Mouse (Mus musculus): ENCODE data around the gene Ascc2. TPM values are rescaled to one million over a fixed set of nuclear protein-coding genes. Genes with fewer than 3 reads are reported as not detected.
"Not testable (repeated sequence)": the region's sequence is repeated elsewhere in the genome, so short reads cannot be mapped to it uniquely, and the experiment has no call there.

Gene Ascc2
- total RNA-seq, 2 experiments from 2014 or later = 14.1 to 14.9 TPM

- DNase-seq = no peak
- intact Hi-C loops (cut with DNase I) = no loop called here
Measured at GRCm38 (mm10) chr11:4625931-4626330, 11.6 kb upstream of the Ascc2 start.

DNA sequence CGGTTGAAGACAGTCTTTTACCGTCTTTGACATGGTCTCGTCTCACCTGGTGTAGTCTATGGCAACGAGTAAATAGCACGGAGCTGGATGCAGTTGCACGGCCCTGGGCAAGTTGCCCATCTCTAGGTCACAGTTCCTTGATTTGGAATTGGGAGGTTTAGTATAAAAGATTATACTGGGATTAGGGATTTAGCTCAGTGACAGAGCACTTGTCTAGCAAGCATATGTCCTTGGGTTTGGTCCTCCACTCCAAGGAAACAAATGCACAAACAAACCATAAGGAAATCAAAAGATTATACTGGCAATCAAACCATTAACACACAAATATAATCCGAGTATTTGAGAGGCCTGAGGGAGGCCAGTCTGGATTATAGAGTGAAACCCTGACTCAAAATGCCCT, 9.9 kb upstream of the Ascc2 start:
- no peak for DNase-seq
- intact Hi-C loops (cut with DNase I) = no loop called here

DNA sequence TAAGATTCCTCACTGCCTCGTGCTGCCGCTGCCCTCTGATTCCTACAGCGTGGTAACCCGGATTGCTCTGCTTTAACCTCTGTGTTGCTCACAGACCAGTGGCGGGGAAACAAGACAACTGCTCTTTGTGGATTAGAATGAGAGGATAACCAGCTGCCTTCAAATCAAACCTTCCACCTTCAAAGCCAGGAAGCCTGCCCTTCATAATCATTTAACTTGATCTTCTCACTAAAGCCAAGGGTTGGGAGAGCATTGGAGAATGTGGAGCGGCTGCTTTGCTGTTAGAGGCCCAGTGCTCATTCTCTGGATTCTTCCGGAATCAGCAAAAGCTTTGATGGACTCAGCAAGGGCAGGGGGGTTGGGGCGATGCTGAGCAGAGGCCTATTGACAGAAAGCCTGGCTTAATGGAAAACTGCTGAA, 7.7 kb upstream of the Ascc2 start:
- intact Hi-C loops (cut with DNase I) = loop anchor here (5.0 kb wide), 1 partner anchor 48 kb away; no protein-coding TSS in a partner anchor
- no peak for DNase-seq

DNA sequence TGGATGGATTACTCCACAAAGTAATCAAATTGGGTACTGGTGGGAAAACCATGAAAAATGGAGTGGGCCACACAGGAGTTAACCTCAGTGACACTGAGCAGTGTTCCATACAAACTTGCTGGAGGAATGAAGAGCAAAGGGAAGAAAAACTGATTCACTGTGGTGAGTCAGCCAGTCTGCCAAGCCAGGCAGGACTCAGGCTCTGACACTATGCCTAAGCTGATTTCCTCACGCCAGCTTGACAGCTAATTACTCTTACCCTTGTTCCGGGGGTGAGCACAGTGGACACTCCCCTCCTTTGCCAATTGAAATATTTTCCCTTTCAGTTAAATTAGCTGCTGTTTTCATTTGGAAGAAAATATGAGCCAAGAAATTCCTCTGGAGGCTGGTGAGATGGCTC, 4.1 kb upstream of the Ascc2 start:
- DNase-seq = no peak
- intact Hi-C loops (cut with DNase I) = loop anchor here (5.0 kb wide), 1 partner anchor 51 kb away; no protein-coding TSS in a partner anchor

DNA sequence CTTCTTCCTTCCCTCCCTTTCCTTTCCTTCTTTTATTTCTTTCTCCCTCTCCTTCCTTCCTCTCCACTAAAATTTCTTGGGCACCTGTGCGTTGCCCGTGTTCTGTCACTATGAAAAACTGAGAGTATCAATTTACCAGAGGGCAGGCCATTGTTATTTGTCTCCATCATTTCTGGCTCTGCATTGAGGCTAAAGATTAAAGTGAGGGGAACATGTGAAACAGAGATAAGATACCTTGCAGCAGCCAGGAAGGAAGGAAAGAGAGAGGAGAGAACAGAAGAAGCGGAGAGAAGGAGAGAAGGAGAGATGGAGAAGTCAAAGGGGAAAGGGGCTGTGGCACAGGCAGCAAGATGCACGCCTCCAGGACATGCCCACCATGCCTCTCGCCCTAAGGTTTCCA, 3.2 kb upstream of the Ascc2 start:
- intact Hi-C loops (cut with DNase I) = loop anchor here (5.0 kb wide), 1 partner anchor 52 kb away; no protein-coding TSS in a partner anchor
- no peak for DNase-seq

GRCm38 (mm10) chr11:4636782-4637342, 685 bp upstream of the Ascc2 start:
- intact Hi-C loops (cut with DNase I) = loop anchor here (5.0 kb wide), 2 partner anchors 45 to 115 kb away; partner anchors contain the start of gene Mtmr3
- no peak for DNase-seq

- intact Hi-C loops (cut with DNase I) = loop anchor here (5.0 kb wide), 2 partner anchors 46 to 116 kb away; partner anchors contain the start of gene Mtmr3
- no peak for DNase-seq
Measured at GRCm38 (mm10) chr11:4638261-4638660, 714 bp downstream of the Ascc2 start.

GRCm38 (mm10) chr11:4641185-4641584, 3.6 kb downstream of the Ascc2 start:
- DNase-seq = no peak
- intact Hi-C loops (cut with DNase I) = no loop called here

DNA sequence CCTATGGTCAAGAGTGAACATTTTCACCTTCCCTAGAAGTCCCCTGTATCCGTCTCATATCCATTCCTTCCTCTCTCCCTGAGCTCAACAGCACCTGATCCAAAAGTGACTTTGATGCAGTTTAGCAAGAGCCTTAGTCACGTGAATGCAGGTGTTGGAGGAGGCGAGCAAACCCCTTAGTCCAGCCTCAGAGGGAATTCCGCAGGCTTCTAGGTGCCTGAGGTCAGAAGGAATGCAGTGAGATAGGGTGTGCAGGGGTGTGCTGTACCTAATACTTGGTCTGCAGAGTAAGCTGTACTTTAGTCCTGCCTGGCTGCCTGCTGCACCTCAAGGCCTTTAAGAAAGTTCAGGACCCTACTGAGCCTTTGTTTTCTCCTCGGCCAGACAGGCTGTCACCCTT, 6.2 kb downstream of the Ascc2 start:
- no peak for DNase-seq
- intact Hi-C loops (cut with DNase I) = no loop called here

DNA sequence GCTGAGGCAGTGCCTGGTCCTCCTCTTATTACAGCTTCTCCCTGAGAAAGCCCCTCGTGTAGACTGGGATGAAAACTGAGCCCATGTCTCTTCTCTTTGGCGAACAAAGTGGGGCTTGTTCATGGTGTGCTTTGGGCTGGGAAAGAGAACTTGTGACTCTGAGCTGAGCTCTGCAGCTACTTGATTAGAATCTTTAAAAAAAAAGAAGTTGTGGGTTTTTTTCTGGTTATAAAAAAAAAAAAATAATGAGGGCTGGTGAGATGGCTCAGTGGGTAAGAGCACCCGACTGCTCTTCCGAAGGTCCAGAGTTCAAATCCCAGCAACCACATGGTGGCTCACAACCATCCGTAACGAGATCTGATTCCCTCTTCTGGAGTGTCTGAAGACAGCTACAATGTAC, 7.6 kb downstream of the Ascc2 start:
- DNase-seq; intact Hi-C loops (cut with DNase I): not testable (repeated sequence)

DNA sequence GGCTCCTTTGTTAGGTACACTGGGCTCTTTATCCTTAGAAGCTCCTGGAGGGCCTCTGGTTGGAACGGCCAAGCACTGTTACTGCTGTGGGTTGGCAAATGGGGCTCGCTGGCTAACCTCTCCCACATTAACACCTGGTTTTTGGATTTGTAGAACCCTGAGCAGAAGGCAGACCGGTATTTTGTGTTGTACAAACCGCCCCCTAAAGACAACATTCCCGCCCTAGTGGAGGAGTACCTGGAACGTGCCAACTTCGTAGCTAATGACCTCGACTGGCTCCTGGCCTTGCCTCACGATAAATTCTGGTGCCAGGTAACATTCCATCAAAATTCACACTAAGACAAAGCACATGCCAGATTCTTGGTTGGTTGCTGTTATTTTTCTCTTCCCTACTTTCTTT, 8.9 kb downstream of the Ascc2 start:
- DNase-seq = no peak
- intact Hi-C loops (cut with DNase I) = no loop called here

- intact Hi-C loops (cut with DNase I) = no loop called here
- no peak for DNase-seq
Measured at GRCm38 (mm10) chr11:4659818-4660217, 22.3 kb downstream of the Ascc2 start.

GRCm38 (mm10) chr11:4660309-4661025, 22.9 kb downstream of the Ascc2 start:
- intact Hi-C loops (cut with DNase I) = no loop called here
- no peak for DNase-seq

GRCm38 (mm10) chr11:4661324-4661723, 23.8 kb downstream of the Ascc2 start:
- DNase-seq = no peak
- intact Hi-C loops (cut with DNase I) = no loop called here

DNA sequence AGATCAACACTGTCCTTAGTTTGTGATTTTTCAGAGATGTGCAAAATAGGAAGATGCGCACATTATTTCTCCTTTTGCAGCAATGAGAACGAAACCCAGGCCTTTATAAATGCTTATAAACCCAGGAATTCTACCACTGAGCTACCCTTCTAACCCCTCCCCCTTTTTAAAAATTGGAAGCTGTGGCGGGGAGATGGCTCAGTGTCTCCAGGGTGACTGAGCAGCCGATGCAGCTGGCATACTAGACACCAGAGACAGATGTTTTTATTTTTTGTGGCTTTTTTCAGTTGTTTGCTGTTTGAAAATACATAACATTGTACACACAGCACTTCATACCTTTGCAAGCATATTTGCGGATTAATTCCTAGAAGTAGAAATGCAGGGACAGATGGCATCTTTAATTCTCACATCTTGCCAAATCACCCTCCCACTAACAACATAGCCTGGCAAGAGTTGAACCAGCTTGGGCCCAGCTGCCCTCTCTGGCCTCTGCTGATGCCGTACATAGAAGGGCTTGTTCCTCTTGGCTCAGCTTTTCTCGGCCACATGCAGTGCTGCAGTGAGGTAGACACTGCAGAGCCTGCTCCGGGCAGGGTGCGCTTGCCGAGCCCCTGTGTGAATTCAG, 24.4 kb downstream of the Ascc2 start:
- no peak for DNase-seq
- intact Hi-C loops (cut with DNase I) = no loop called here

- DNase-seq = no peak
- intact Hi-C loops (cut with DNase I) = no loop called here
Measured at GRCm38 (mm10) chr11:4662496-4662878, 24.9 kb downstream of the Ascc2 start.

GRCm38 (mm10) chr11:4671736-4672135, 34.2 kb downstream of the Ascc2 start:
- DNase-seq = no peak
- intact Hi-C loops (cut with DNase I) = no loop called here

DNA sequence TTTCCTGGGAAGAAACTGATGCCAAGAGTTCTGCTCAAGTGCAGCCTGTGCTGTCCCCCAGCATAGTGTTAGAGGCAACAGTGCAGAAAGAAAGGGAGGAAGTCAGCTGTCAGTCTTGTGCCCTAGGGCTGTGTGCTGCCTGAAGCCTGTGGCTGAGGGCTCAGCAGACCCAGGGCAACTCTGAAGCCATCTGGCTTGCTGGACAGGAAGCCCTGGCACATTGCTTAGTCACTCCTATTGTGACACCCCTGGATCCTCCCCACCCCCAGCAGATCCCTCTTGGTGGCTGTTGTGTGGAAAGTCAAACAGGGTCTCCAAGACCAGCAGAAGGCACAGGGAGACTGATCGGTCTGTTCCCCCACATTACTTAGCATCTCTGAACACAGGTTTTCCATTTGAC, 37.0 kb downstream of the Ascc2 start:
- intact Hi-C loops (cut with DNase I) = no loop called here
- no peak for DNase-seq

DNA sequence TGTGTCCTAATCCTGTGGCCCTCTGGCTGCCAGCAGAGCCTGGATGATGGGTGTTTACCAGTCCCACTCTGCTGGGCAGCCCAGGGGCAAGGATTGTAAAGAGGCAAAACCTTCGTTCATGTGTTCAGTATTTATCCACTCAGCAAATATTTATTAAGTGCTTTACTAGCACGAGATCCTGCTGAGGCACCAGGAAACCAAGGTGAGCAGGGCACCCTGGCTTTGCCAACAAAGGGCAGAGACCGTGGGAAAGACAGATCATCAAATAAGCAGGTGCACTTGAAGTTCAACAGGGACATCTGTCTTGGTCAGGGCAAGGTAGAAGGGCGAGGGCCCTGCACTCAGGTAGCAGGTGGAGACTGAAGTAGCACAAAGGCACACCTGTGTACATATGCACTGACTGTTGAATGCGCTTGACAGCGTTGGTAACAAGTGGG, 37.6 kb downstream of the Ascc2 start:
- intact Hi-C loops (cut with DNase I) = no loop called here

GRCm38 (mm10) chr11:4675693-4676092, 38.1 kb downstream of the Ascc2 start:
- intact Hi-C loops (cut with DNase I) = no loop called here

More for the DNA sequence above, 37.6 kb downstream of the Ascc2 start:
- no peak for DNase-seq

GRCm38 (mm10) chr11:4677250-4677872, 39.8 kb downstream of the Ascc2 start:
- intact Hi-C loops (cut with DNase I) = no loop called here

More at GRCm38 (mm10) chr11:4675693-4676092, 38.1 kb downstream of the Ascc2 start:
- DNase-seq = no peak

More at GRCm38 (mm10) chr11:4677250-4677872, 39.8 kb downstream of the Ascc2 start:
- no peak for DNase-seq
